Mouse (Mus musculus) hindbrain, embryonic 15.5 days (tissue): ENCODE results near the gene Chrnb2. TPM values are rescaled to one million over a fixed set of nuclear protein-coding genes. Genes with fewer than 3 reads are reported as not detected.
"Not testable (repeated sequence)": the region's sequence is repeated elsewhere in the genome, so short reads cannot be mapped to it uniquely, and the experiment has no call there.

Source experiments
- ATAC-seq: fragments of 200-750 bp; cut with Nextera tagmentation; 2 replicates; pipeline ENCODE4 v1.8.0; 2017; ENCODE audit warnings: low read depth, moderate number of reproducible peaks, moderate TSS enrichment; ENCODE audit not compliant: low FRiP score
- H3K27ac ChIP-seq: fragments of 300-500 bp; sonication (generic); replicated peaks from 2 replicates; pipeline ENCODE4 v1.5.1; 2015; ENCODE audit warnings: mild to moderate bottlenecking, inconsistent platforms
- H3K27me3 ChIP-seq: fragments of 300-500 bp; sonication (generic); 2 replicates; pipeline ENCODE4 v1.6.1; 2015; ENCODE audit warnings: control low read depth, inconsistent platforms
- H3K36me3 ChIP-seq: fragments of 300-500 bp; sonication (generic); 2 replicates; pipeline ENCODE4 v1.6.1; 2015; ENCODE audit warnings: control low read depth, inconsistent platforms
- H3K4me1 ChIP-seq: fragments of 300-500 bp; sonication (generic); replicated peaks from 2 replicates; pipeline ENCODE4 v1.6.1; 2015; ENCODE audit warnings: control low read depth, inconsistent platforms
- H3K4me2 ChIP-seq: fragments of 300-500 bp; sonication (generic); 2 replicates; pipeline ENCODE4 v1.6.1; 2015; ENCODE audit warnings: moderate library complexity, mild to moderate bottlenecking, inconsistent platforms
- H3K4me3 ChIP-seq: fragments of 300-500 bp; sonication (generic); 2 replicates; pipeline ENCODE4 v1.5.1; 2015; ENCODE audit warnings: mild to moderate bottlenecking, inconsistent platforms
- H3K9ac ChIP-seq: fragments of 300-500 bp; sonication (generic); 2 replicates; pipeline ENCODE4 v1.6.1; 2015; ENCODE audit warnings: inconsistent platforms
- H3K9me3 ChIP-seq: fragments of 300-500 bp; sonication (generic); 2 replicates; pipeline ENCODE4 v1.6.1; 2016; ENCODE audit warnings: control low read depth, inconsistent platforms
- WGBS: fragments of 180-500 bp; shearing (Covaris S2); methylation state at CpG from one replicate; pipeline ENCODE4 v1.1.7; 2015; 5-methylcytosine and 5-hydroxymethylcytosine counted together
- polyA plus RNA-seq: library from polyadenylated mRNA; unstranded; fragments of >200 nt; fragmentation: Nextera tagmentation; extraction: Ambion mirVana; gene quantifications from 2 replicates; pipeline ENCODE4 v1.2.1, GENCODE M21; 2015

Chrnb2 gene
- polyA plus RNA-seq, result 23.3 and 27.4 TPM in 2 replicates

GRCm38 (mm10) chr3:89764119-89764724, at the start of gene Chrnb2:
Chrnb2 (minus strand) TSS chr3:89764632.
- Histone ChIP-seq H3K27ac (peak within 1 kb of the TSS; percentile 91), H3K4me1 (peaks cover 41% of the 10 kb centered on the region)

GRCm38 (mm10) chr3:89814051-89814450, 49.6 kb upstream of the Chrnb2 start:
- no peaks in the 10 kb centered on the region for H3K9me3 ChIP-seq
- H3K27me3 ChIP-seq, result no peaks in the 10 kb centered on the region
- no peaks in the 10 kb centered on the region for H3K4me1 ChIP-seq
- no peak overlapping the region for H3K27ac ChIP-seq
- no peak overlapping the region for H3K9ac ChIP-seq
- no peak overlapping the region for H3K4me3 ChIP-seq
- H3K4me2 ChIP-seq, result no peak overlapping the region
- no peaks in the 10 kb centered on the region for H3K36me3 ChIP-seq
- ATAC-seq, result no peak
- 83% methylated on average over 7 of the region's 7 CpGs for WGBS

More at GRCm38 (mm10) chr3:89764119-89764724, at the start of gene Chrnb2:
- Histone ChIP-seq H3K4me3 (peak within 1 kb of the TSS; percentile 67), H3K9me3 (no peaks in the 10 kb centered on the region), H3K4me2 (peak within 1 kb of the TSS; percentile 61), H3K27me3 (no peaks in the 10 kb centered on the region), H3K9ac (peak within 1 kb of the TSS; percentile 78), H3K36me3 (peaks cover 8% of the 10 kb centered on the region)
- peak; percentile 85 for ATAC-seq
- 1% methylated on average over 36 of the region's 36 CpGs for WGBS

- Histone ChIP-seq H3K9ac (no peak overlapping the region), H3K4me2 (no peak overlapping the region), H3K27me3 (no peaks in the 10 kb centered on the region), H3K27ac (no peak overlapping the region), H3K9me3 (no peaks in the 10 kb centered on the region), H3K4me1 (no peaks in the 10 kb centered on the region), H3K36me3 (no peaks in the 10 kb centered on the region), H3K4me3 (no peak overlapping the region)
- WGBS, result 77% methylated on average over 3 of the region's 3 CpGs
- no peak for ATAC-seq
These were observed 47.7 kb upstream of the Chrnb2 start for GRCm38 (mm10) chr3:89812166-89812565.

GRCm38 (mm10) chr3:89810841-89811240, 46.4 kb upstream of the Chrnb2 start:
- H3K4me3 ChIP-seq, result no peak overlapping the region
- no peak overlapping the region for H3K27ac ChIP-seq
- H3K27me3 ChIP-seq, result no peaks in the 10 kb centered on the region
- H3K4me1 ChIP-seq, result no peaks in the 10 kb centered on the region
- H3K36me3 ChIP-seq, result no peaks in the 10 kb centered on the region
- no peak for ATAC-seq
- H3K9me3 ChIP-seq, result no peaks in the 10 kb centered on the region
- H3K9ac ChIP-seq, result no peak overlapping the region
- H3K4me2 ChIP-seq, result no peak overlapping the region

GRCm38 (mm10) chr3:89808638-89809037, 44.2 kb upstream of the Chrnb2 start:
- Histone ChIP-seq H3K9ac (no peak overlapping the region), H3K27me3 (no peaks in the 10 kb centered on the region), H3K36me3 (no peaks in the 10 kb centered on the region), H3K4me1 (no peaks in the 10 kb centered on the region), H3K4me2 (no peak overlapping the region), H3K9me3 (no peaks in the 10 kb centered on the region), H3K4me3 (no peak overlapping the region), H3K27ac (no peak overlapping the region)
- 60% methylated on average over 9 of the region's 9 CpGs for WGBS
- no peak for ATAC-seq

GRCm38 (mm10) chr3:89807881-89808280, 43.4 kb upstream of the Chrnb2 start:
- H3K27me3 ChIP-seq, result no peaks in the 10 kb centered on the region
- H3K27ac ChIP-seq, result no peak overlapping the region
- ATAC-seq, result no peak
- no peaks in the 10 kb centered on the region for H3K4me1 ChIP-seq
- no peaks in the 10 kb centered on the region for H3K36me3 ChIP-seq
- 83% methylated on average over 5 of the region's 5 CpGs for WGBS
- H3K9ac ChIP-seq, result no peak overlapping the region
- no peak overlapping the region for H3K4me2 ChIP-seq
- no peak overlapping the region for H3K4me3 ChIP-seq
- no peaks in the 10 kb centered on the region for H3K9me3 ChIP-seq

- H3K4me3 ChIP-seq, result no peak overlapping the region
- H3K9ac ChIP-seq, result no peak overlapping the region
- H3K27me3 ChIP-seq, result no peaks in the 10 kb centered on the region
- H3K4me2 ChIP-seq, result no peak overlapping the region
- no peaks in the 10 kb centered on the region for H3K4me1 ChIP-seq
- 93% methylated on average over 3 of the region's 3 CpGs for WGBS
- H3K36me3 ChIP-seq, result no peaks in the 10 kb centered on the region
- H3K27ac ChIP-seq, result no peak overlapping the region
- H3K9me3 ChIP-seq, result no peaks in the 10 kb centered on the region
- no peak for ATAC-seq
These were observed 42.7 kb upstream of the Chrnb2 start for GRCm38 (mm10) chr3:89807171-89807570.

GRCm38 (mm10) chr3:89806751-89807150, 42.3 kb upstream of the Chrnb2 start:
- Histone ChIP-seq H3K27me3 (no peaks in the 10 kb centered on the region), H3K4me2 (no peak overlapping the region), H3K4me1 (no peaks in the 10 kb centered on the region), H3K9me3 (no peaks in the 10 kb centered on the region), H3K36me3 (no peaks in the 10 kb centered on the region), H3K27ac (no peak overlapping the region), H3K4me3 (no peak overlapping the region), H3K9ac (no peak overlapping the region)
- WGBS, result 94% methylated on average over 2 of the region's 2 CpGs
- ATAC-seq, result no peak

- Histone ChIP-seq H3K27ac (no peak overlapping the region), H3K4me2 (no peak overlapping the region), H3K9me3 (no peaks in the 10 kb centered on the region), H3K9ac (no peak overlapping the region), H3K36me3 (no peaks in the 10 kb centered on the region), H3K4me3 (no peak overlapping the region), H3K4me1 (no peaks in the 10 kb centered on the region), H3K27me3 (no peaks in the 10 kb centered on the region)
- ATAC-seq, result no peak
- 71% methylated on average over 4 of the region's 4 CpGs for WGBS
These were observed 40.7 kb upstream of the Chrnb2 start for GRCm38 (mm10) chr3:89805179-89805578.

- ATAC-seq, result no peak
- Histone ChIP-seq H3K27ac (no peak overlapping the region), H3K27me3 (no peaks in the 10 kb centered on the region), H3K9me3 (no peaks in the 10 kb centered on the region), H3K36me3 (no peaks in the 10 kb centered on the region), H3K4me3 (no peak overlapping the region), H3K9ac (no peak overlapping the region), H3K4me2 (no peak overlapping the region), H3K4me1 (no peaks in the 10 kb centered on the region)
- WGBS, result 66% methylated on average over 15 of the region's 15 CpGs
These were observed 38.4 kb upstream of the Chrnb2 start for GRCm38 (mm10) chr3:89802876-89803275.

- H3K27ac ChIP-seq, result no peak overlapping the region
- H3K4me3 ChIP-seq, result no peak overlapping the region
- no peaks in the 10 kb centered on the region for H3K9me3 ChIP-seq
- no peak overlapping the region for H3K4me2 ChIP-seq
- H3K27me3 ChIP-seq, result no peaks in the 10 kb centered on the region
- ATAC-seq, result no peak
- WGBS, result 52% methylated on average over 3 of the region's 3 CpGs
- H3K36me3 ChIP-seq, result no peaks in the 10 kb centered on the region
- no peaks in the 10 kb centered on the region for H3K4me1 ChIP-seq
- H3K9ac ChIP-seq, result no peak overlapping the region
These were observed 37.0 kb upstream of the Chrnb2 start for GRCm38 (mm10) chr3:89801507-89801847.

- H3K4me3 ChIP-seq, result no peak overlapping the region
- no peak for ATAC-seq
- H3K4me1 ChIP-seq, result no peaks in the 10 kb centered on the region
- no peaks in the 10 kb centered on the region for H3K36me3 ChIP-seq
- H3K27ac ChIP-seq, result no peak overlapping the region
- 70% methylated on average over 5 of the region's 5 CpGs for WGBS
- no peak overlapping the region for H3K9ac ChIP-seq
- no peaks in the 10 kb centered on the region for H3K27me3 ChIP-seq
- no peak overlapping the region for H3K4me2 ChIP-seq
- no peaks in the 10 kb centered on the region for H3K9me3 ChIP-seq
These were observed 36.5 kb upstream of the Chrnb2 start for GRCm38 (mm10) chr3:89800774-89801506.

GRCm38 (mm10) chr3:89800078-89800477, 35.6 kb upstream of the Chrnb2 start:
- 40% methylated on average over 3 of the region's 3 CpGs for WGBS
- not testable (repeated sequence) for H3K27ac ChIP-seq, H3K4me1 ChIP-seq, H3K9ac ChIP-seq, H3K27me3 ChIP-seq, H3K9me3 ChIP-seq, H3K36me3 ChIP-seq, H3K4me2 ChIP-seq, ATAC-seq, H3K4me3 ChIP-seq
